Mouse (Mus musculus): ENCODE measurements around the gene Gm17334. TPM values are rescaled to one million over a fixed set of nuclear protein-coding genes. Genes with fewer than 3 reads are reported as not detected.

Gm17334 gene
- polyA plus RNA-seq, 1 experiment from 2014 or later = not detected

- no peaks in the 10 kb centered on the region for H3K27me3 ChIP-seq (replicated peaks; ENCODE audit: low read depth, poor library complexity, severe bottlenecking)
- H3K4me3 ChIP-seq = no peak overlapping the region
- H3K9me3 ChIP-seq = no peaks in the 10 kb centered on the region
- H3K27ac ChIP-seq (replicated peaks) = no peak overlapping the region
- H3K4me1 ChIP-seq = peaks cover 3% of the 10 kb centered on the region; the same call in 1 of the 2 replicates
- 47% methylated on average over 5 of the region's 5 CpGs for WGBS
- no peak for DNase-seq (ENCODE audit: low spot score)
- H3K36me3 ChIP-seq (replicated peaks) = no peaks in the 10 kb centered on the region
These were observed 36.4 kb upstream of the Gm17334 start for GRCm38 (mm10) chr11:53809354-53809753.

DNA sequence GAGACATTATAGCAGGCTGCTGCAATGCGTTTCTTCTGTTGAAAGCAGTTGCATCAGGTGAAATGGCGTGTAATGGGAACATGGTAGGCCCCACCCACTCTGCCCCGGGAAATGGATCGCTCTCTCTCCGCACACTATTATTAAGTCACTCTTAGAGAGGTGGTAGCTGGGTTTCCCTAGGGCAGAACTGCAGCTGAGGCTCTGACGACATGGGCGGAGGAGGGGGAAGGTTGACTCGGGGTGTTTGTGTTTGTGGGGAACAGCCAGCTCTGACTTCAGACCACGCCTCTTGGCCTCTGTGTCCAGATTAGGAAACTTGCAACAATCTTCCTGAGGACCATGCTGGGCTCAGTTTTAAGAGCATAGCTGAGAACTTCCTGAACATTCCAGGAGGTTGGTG, 32.8 kb upstream of the Gm17334 start:
- no peak for DNase-seq (ENCODE audit: low spot score)
- H3K4me3 ChIP-seq = no peak overlapping the region
- H3K27ac ChIP-seq (replicated peaks) = no peak overlapping the region
- H3K9me3 ChIP-seq = no peaks in the 10 kb centered on the region
- H3K36me3 ChIP-seq (replicated peaks) = no peaks in the 10 kb centered on the region
- WGBS = 73% methylated on average over 9 of the region's 9 CpGs
- H3K27me3 ChIP-seq (replicated peaks; ENCODE audit: low read depth, poor library complexity, severe bottlenecking) = no peaks in the 10 kb centered on the region; the same call in 1 of the 2 replicates
- peaks cover 3% of the 10 kb centered on the region; the same call in 1 of the 2 replicates for H3K4me1 ChIP-seq

DNA sequence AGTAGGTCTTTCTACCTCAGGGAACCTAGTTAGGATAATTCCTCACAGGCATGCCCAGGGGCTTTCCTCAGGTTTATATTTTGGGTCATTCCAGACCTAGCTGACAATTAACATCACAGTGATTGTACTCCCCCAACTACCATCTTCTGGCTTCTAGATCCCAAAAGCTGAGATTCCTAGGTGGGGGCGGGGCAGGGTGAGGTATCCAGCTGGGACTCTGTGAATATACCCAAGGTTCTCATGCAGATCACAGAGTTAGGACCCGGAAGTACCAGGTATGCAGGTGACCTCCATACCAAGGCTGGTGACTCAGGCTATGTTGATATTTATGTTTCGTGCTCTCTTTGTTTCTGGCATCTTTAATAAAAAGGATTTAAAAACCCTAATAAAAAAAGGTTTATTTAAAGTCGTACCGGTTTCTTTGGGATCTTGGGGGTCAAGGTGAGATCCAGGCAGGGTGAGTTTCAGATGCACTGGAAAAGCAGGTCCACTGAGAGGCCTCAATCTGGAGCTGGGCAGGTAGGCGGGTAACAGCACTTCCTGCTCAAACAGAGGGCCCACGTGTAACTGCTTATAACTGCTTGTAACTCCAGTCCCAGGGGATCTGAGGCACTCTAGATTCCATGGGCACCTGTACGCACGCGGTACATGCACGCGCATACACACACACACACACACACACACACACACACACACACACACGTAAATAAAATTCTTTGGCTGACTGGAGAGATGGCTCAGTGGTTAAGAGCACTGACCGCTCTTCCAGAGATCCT, 31.8 kb upstream of the Gm17334 start:
- Histone ChIP-seq H3K9me3 (no peaks in the 10 kb centered on the region), H3K36me3 (replicated peaks) (no peaks in the 10 kb centered on the region), H3K27ac (replicated peaks) (no peak overlapping the region), H3K4me3 (no peak overlapping the region), H3K27me3 (replicated peaks; ENCODE audit: low read depth, poor library complexity, severe bottlenecking) (no peaks in the 10 kb centered on the region; the same call in 1 of the 2 replicates), H3K4me1 (0 out of 2 replicates have a peak, but pooled peaks cover 3% of the 10 kb centered on the region)
- 85% methylated on average over 14 of the region's 14 CpGs for WGBS
- no peak for DNase-seq (ENCODE audit: low spot score)

DNA sequence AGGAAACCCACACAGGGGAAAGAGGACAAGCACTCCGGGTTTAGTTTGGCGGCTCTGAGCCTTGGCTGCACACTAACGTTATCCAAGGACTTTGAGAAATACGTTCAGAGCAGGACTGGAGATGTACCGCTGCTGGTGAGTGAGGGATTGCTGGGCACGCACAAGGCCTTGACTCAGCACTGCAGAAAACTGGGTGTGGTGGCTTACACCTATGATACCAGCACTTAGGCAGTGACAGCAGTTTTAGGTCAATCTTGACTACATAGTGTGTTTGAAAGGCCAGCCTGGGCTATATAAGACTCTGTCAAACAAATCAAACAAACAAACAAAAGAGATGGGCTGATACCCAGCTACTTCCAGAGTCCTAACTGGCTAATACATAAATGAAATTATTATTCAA, 30.5 kb upstream of the Gm17334 start:
- H3K27me3 ChIP-seq (replicated peaks; ENCODE audit: low read depth, poor library complexity, severe bottlenecking) = no peaks in the 10 kb centered on the region; the same call in 1 of the 2 replicates
- no peak overlapping the region for H3K4me3 ChIP-seq
- no peak for DNase-seq (ENCODE audit: low spot score)
- H3K36me3 ChIP-seq (replicated peaks) = no peaks in the 10 kb centered on the region
- H3K4me1 ChIP-seq = 0 out of 2 replicates have a peak, but pooled peaks cover 3% of the 10 kb centered on the region
- no peaks in the 10 kb centered on the region for H3K9me3 ChIP-seq
- no peak overlapping the region for H3K27ac ChIP-seq (replicated peaks)
- WGBS = 87% methylated on average over 6 of the region's 6 CpGs

- H3K27me3 ChIP-seq (replicated peaks; ENCODE audit: low read depth, poor library complexity, severe bottlenecking) = no peaks in the 10 kb centered on the region; the same call in 1 of the 2 replicates
- no peak for DNase-seq (ENCODE audit: low spot score)
- 84% methylated on average over 12 of the region's 12 CpGs for WGBS
- no peaks in the 10 kb centered on the region for H3K36me3 ChIP-seq (replicated peaks)
- H3K27ac ChIP-seq (replicated peaks) = no peak overlapping the region
- H3K4me1 ChIP-seq = 0 out of 2 replicates have a peak, but pooled peaks cover 3% of the 10 kb centered on the region
- no peaks in the 10 kb centered on the region for H3K9me3 ChIP-seq
- H3K4me3 ChIP-seq = no peak overlapping the region
These were observed 30.1 kb upstream of the Gm17334 start for GRCm38 (mm10) chr11:53803093-53803492.

DNA sequence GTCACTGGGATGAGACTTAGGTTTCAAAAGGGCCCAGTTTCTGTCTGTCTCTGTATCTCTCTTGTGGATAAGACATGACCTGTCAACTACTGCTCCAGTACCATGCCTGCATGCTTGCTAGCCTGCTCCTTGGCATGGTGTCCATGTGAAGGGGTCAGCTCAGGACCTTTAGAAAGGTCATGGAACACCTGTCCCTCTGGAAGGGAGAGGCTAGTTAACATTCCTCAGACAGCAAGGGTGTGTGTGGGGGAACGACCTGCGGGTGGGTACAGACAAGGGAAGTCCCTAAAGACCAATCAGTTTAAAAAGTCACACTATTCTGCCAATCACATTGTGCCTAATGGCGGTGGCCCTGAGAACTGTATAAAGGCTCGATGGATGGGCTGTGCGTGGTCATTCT, 28.0 kb upstream of the Gm17334 start:
- Histone ChIP-seq H3K4me3 (no peak overlapping the region), H3K27me3 (replicated peaks; ENCODE audit: low read depth, poor library complexity, severe bottlenecking) (no peaks in the 10 kb centered on the region; the same call in 1 of the 2 replicates), H3K9me3 (no peaks in the 10 kb centered on the region), H3K4me1 (peaks cover 14% of the 10 kb centered on the region), H3K27ac (replicated peaks) (no peak overlapping the region), H3K36me3 (replicated peaks) (no peaks in the 10 kb centered on the region)
- 90% methylated on average over 5 of the region's 5 CpGs for WGBS
- DNase-seq (ENCODE audit: low spot score) = no peak

GRCm38 (mm10) chr11:53800036-53800435, 27.0 kb upstream of the Gm17334 start:
- Histone ChIP-seq H3K27ac (replicated peaks) (no peak overlapping the region), H3K9me3 (no peaks in the 10 kb centered on the region), H3K4me3 (no peak overlapping the region), H3K4me1 (peaks cover 20% of the 10 kb centered on the region), H3K36me3 (replicated peaks) (no peaks in the 10 kb centered on the region), H3K27me3 (replicated peaks; ENCODE audit: low read depth, poor library complexity, severe bottlenecking) (no peaks in the 10 kb centered on the region; the same call in 1 of the 2 replicates)
- WGBS = 60% methylated on average over 4 of the region's 4 CpGs
- no peak for DNase-seq (ENCODE audit: low spot score)

DNA sequence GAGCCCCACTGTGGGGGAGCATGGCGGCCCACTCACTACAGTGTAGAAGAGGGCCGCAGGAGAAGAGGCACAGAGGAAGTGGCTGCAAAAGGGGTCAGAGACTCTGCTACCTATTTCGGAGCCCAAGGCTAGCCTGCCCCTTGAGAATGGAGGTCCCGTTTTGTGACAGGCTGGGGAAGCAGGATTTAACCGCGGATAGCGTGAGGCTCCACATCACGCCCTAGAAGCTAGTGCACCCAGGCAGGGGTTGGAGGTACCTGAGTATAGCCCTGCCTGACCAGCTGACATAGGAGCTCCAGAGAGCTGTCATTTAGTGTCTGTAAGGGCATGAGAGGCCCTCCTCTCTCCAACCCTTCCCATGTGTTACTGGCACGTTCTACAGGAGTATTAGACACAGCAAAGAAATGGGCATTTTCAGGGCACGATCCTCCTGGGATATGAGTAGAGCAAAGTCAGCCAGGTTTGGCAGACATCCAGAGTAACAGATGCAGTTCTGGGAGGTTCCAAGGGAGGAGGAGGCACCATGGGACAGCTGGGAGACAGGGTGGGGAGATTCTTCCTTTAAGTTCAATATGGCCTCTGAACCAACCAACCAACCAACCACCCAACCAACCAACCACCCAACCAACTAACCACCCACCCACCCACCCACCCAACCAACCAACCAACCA, 25.2 kb upstream of the Gm17334 start:
- no peak for DNase-seq (ENCODE audit: low spot score)
- peaks cover 34% of the 10 kb centered on the region for H3K4me1 ChIP-seq
- no peaks in the 10 kb centered on the region; the same call in 1 of the 2 replicates for H3K27me3 ChIP-seq (replicated peaks; ENCODE audit: low read depth, poor library complexity, severe bottlenecking)
- H3K9me3 ChIP-seq = no peaks in the 10 kb centered on the region; the same call in 1 of the 2 replicates
- WGBS = 92% methylated on average over 10 of the region's 10 CpGs
- no peak overlapping the region for H3K4me3 ChIP-seq
- no peaks in the 10 kb centered on the region for H3K36me3 ChIP-seq (replicated peaks)
- H3K27ac ChIP-seq (replicated peaks) = no peak overlapping the region

GRCm38 (mm10) chr11:53797386-53797920, 24.5 kb upstream of the Gm17334 start:
- Histone ChIP-seq H3K4me3 (no peak overlapping the region), H3K27me3 (replicated peaks; ENCODE audit: low read depth, poor library complexity, severe bottlenecking) (no peaks in the 10 kb centered on the region; the same call in 1 of the 2 replicates), H3K9me3 (peaks cover 2% of the 10 kb centered on the region; the same call in 1 of the 2 replicates), H3K36me3 (replicated peaks) (no peaks in the 10 kb centered on the region), H3K27ac (replicated peaks) (no peak overlapping the region), H3K4me1 (peaks cover 34% of the 10 kb centered on the region)
- no peak for DNase-seq (ENCODE audit: low spot score)
- WGBS = 48% methylated on average over 6 of the region's 6 CpGs

- WGBS = 64% methylated on average over 12 of the region's 12 CpGs
- peaks cover 34% of the 10 kb centered on the region for H3K4me1 ChIP-seq
- H3K27ac ChIP-seq (replicated peaks) = no peak overlapping the region
These were observed 23.6 kb upstream of the Gm17334 start for GRCm38 (mm10) chr11:53796409-53797151.

GRCm38 (mm10) chr11:53795813-53796212, 22.8 kb upstream of the Gm17334 start:
- Histone ChIP-seq H3K27me3 (replicated peaks; ENCODE audit: low read depth, poor library complexity, severe bottlenecking) (no peaks in the 10 kb centered on the region), H3K4me3 (no peak overlapping the region), H3K9me3 (peaks cover 2% of the 10 kb centered on the region; the same call in 1 of the 2 replicates), H3K27ac (replicated peaks) (no peak overlapping the region), H3K36me3 (replicated peaks) (no peaks in the 10 kb centered on the region), H3K4me1 (peaks cover 34% of the 10 kb centered on the region)
- no peak for DNase-seq (ENCODE audit: low spot score)
- 68% methylated on average over 8 of the region's 8 CpGs for WGBS

More at GRCm38 (mm10) chr11:53796409-53797151, 23.6 kb upstream of the Gm17334 start:
- no peaks in the 10 kb centered on the region for H3K27me3 ChIP-seq (replicated peaks; ENCODE audit: low read depth, poor library complexity, severe bottlenecking)
- H3K36me3 ChIP-seq (replicated peaks) = no peaks in the 10 kb centered on the region
- peaks cover 2% of the 10 kb centered on the region; the same call in 1 of the 2 replicates for H3K9me3 ChIP-seq
- DNase-seq (ENCODE audit: low spot score) = no peak
- no peak overlapping the region for H3K4me3 ChIP-seq

Data from embryonic facial prominence, embryonic 10.5 days (tissue).